Mouse (Mus musculus): Measurements from ENCODE around the gene Lrrc23. TPM values are rescaled to one million over a fixed set of nuclear protein-coding genes. Genes with fewer than 3 reads are reported as not detected.
"Not testable (repeated sequence)": the region's sequence is repeated elsewhere in the genome, so short reads cannot be mapped to it uniquely, and the experiment has no call there.

Gene Lrrc23
- total RNA-seq, 2 experiments from 2014 or later = not detected

DNA sequence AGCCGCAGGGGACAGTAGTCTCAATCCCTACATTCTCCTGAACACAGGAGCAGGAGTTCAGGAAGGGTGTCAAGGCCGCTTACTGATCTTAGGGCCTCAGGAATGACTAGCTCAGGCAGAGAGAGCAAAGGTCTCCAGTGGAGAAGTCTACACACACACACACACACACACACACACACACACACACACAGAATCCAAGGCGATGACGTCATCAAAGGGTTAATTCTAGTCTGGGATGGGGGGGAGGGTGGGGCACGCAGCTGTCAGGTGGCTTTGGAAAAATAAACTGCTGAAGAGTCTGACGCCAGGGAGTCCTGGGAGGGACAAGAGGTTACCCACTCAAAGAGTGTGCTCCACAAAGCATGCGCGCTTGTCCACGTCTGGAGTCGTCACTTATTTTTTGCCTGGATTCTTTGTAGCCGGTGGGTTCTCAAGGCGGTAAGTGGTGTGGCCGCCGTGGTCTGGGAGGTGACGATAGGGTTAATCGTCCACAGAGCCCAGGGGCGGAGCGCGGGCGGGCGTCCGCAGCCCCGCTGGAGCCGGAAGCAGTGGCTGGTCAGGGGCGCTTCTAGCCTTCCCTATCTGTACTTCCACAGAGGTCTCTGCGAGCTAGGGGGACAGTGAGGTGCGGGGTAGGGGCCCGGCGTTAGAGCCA lies 29.0 kb upstream of the Lrrc23 start, which contains the start of gene Spsb2:
TSS of gene Spsb2 (plus strand) at position 304 of the 655 bp plus-strand sequence.
- DNase-seq (ENCODE audit: low spot score) = peak; percentile 63
- intact Hi-C loops (cut with DNase I) = loop anchor here (2.0 kb wide), 1 partner anchor 38 kb away; no protein-coding TSS in a partner anchor

GRCm38 (mm10) chr6:124807986-124808357 lies 28.4 kb upstream of the Lrrc23 start:
- no peak for DNase-seq (ENCODE audit: low spot score)
- intact Hi-C loops (cut with DNase I) = loop anchor here (2.0 kb wide), 1 partner anchor 39 kb away; no protein-coding TSS in a partner anchor

DNA sequence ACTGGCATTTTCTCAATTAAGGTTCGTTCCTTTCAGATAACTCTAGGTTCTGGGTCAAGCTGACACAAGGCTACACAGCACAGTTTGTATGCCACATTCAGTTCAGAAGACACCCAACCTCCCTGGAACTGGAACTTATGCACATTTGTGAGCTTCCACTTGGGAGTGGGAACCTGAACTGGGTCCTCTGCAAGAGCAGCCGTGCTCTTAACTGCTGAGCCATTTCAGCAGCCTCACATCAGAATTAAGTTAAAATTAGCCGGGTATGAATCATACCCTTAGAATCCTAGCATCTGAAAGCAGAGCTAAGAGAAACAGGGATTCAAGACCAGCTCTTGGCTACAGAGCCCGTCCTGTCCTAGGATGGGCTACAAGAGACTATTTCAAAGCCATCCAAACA lies 27.8 kb upstream of the Lrrc23 start:
- DNase-seq (ENCODE audit: low spot score) = no peak
- intact Hi-C loops (cut with DNase I) = no loop called here

DNA sequence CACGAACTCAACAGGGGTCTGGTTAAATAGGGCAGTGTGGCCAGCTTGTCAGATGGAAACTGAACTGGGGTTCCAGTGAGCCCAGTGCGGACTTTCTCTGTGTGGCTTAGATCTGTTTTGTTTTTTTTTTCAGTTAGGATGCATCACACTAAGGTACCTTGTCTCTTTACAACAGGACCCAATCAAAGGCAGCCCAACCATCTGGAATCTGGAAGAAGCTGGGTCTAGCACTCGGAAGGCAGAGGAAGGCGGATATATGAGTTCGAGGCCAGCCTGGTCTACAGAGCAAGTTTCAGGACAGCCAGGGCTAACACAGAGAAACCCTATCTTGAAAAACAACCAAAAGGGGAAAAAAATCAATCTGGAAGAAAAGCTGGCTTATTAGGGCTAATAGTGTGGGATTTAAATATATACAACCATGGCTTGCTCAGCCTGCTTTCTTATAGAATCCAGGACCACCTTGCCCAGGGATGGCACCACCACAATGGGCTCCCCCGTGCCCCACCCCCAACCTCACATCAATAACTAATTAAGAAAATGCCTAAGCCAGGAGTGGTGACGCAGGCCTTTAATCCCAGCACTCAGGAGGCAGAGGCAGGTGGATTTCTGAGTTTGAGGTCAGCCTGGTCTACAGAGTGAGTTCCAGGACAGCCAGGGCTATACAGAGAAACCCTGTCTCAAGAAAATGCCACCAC lies 27.1 kb upstream of the Lrrc23 start:
- DNase-seq (ENCODE audit: low spot score) = no peak
- intact Hi-C loops (cut with DNase I) = no loop called here

- DNase-seq (ENCODE audit: low spot score) = peak; percentile 90
- intact Hi-C loops (cut with DNase I) = no loop called here
Measured at GRCm38 (mm10) chr6:124805341-124806321, 26.1 kb upstream of the Lrrc23 start.

DNA sequence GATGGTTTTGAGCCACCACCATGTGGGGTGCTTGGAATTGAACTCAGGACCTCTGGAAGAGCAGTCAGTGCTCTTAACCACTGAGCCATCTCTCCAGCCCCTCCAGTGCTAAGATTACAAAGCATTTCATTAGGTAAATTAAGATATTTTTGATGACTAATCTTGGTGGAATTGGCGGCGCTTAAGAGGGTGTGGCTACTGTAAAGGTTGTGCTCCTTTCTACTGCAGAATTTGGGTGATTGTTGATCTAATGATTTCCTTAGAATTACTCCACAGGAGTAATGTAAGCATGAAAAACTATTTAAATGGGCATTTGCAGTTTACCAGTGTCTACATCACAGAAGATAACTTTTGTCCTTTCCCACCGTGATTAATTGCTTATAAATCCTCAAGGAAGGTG lies 24.8 kb upstream of the Lrrc23 start:
- DNase-seq (ENCODE audit: low spot score) = no peak
- intact Hi-C loops (cut with DNase I) = no loop called here

GRCm38 (mm10) chr6:124803691-124804090 lies 24.2 kb upstream of the Lrrc23 start:
- DNase-seq (ENCODE audit: low spot score); intact Hi-C loops (cut with DNase I): not testable (repeated sequence)

DNA sequence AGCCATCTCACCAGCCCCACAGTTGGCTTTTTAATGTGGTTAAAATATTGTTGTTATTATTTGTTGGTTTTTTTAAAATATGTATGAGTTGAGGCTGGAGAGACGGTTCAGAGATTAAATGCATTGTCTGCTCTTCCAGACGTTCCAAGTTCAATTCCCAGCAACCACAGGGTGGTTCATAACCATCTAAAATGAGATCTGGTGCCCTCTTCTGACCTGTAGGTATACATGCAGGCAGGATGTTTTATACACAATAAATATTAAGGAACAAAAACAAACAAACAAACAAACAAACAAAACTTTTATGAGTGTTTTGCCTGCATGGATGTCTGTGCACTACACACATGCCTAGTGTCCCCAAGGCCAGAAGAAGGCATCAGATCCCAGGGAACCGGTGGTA lies 23.5 kb upstream of the Lrrc23 start:
- intact Hi-C loops (cut with DNase I) = no loop called here
- no peak for DNase-seq (ENCODE audit: low spot score)

DNA sequence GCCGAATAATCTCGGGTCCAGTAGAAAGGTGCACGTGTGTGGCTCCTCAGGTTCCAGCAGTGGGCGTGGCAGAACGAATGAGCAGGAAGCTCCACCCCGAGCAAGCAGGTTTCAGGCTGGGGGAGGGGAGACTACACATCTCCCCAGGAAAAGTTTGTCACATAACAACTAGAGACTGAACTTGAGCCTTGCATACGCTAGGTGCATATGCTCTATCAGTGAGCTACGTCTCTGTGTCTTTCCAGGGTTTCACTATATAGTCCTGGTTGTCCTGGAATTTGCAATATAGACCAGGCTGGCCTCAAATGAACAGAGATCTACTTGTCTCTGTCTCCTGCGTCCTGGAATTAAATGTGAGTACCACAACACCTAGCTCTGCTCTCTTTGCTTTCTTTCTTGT lies 22.9 kb upstream of the Lrrc23 start:
- intact Hi-C loops (cut with DNase I) = not testable (repeated sequence)

GRCm38 (mm10) chr6:124796200-124796599 lies 16.7 kb upstream of the Lrrc23 start:
- no peak for DNase-seq (ENCODE audit: low spot score)
- intact Hi-C loops (cut with DNase I) = no loop called here

More for the DNA sequence above, 22.9 kb upstream of the Lrrc23 start:
- DNase-seq (ENCODE audit: low spot score) = not testable (repeated sequence)

DNA sequence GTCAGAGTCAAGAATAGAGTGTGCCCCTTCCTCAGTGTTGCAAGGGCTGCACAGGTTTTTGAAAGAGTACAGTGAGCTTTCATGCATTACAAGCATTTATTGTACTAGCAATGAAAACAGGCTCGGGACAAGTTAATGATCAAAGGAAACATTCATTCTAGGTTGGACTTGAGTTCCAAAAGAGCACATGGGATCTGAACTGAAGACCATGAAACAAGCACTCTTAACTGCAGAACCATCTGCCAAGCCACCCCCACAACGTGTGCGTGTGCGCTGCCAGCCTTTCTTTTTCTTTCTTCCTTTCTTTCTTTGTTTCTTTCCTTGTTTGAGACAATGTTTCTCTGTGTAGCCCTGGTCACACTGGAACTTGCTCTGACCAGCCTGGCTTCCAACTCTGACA lies 16.3 kb upstream of the Lrrc23 start:
- intact Hi-C loops (cut with DNase I) = no loop called here

DNA sequence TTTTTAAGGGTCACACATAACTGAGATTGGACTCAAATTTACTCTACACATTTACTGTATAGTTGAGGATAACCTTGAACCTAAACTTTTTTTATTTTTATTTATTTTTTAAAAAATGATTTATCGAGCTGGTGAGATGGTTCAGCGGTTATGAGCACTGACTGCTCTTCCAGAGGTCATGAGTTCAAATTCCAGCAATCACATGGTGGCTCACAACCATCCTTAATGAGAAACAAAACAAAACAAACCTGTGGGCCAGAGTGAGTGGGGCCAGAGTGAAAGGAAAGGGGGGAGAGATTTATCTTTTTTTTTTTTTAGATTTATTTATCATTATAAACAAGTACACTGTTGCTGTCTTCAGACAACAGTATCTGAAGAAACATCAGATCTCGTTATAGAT lies 12.4 kb upstream of the Lrrc23 start:
- no peak for DNase-seq (ENCODE audit: low spot score)
- intact Hi-C loops (cut with DNase I) = no loop called here

More for the DNA sequence above, 16.3 kb upstream of the Lrrc23 start:
- no peak for DNase-seq (ENCODE audit: low spot score)

- DNase-seq (ENCODE audit: low spot score) = no peak
- intact Hi-C loops (cut with DNase I) = no loop called here
Measured at GRCm38 (mm10) chr6:124790121-124790520, 10.6 kb upstream of the Lrrc23 start.

DNA sequence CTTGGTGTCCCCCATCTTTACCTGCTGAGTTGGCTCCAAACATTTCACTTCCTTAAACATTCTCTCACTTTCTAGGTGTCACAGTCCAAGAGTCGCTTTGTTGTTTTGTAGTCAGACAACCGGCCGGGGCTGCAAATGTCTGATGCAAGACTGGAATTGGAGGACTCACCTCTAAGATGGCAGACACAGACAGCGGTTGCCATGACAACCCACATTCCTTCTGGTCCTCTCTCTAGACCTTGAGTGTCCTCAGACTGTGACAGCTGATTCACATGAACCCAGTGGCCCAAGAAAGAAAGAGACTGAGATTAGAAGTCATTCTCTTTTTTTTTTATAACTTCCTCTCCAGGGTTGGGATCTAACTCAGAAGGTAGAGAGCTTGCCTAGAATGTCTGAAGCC lies 10.0 kb upstream of the Lrrc23 start:
- intact Hi-C loops (cut with DNase I) = no loop called here
- DNase-seq (ENCODE audit: low spot score) = no peak

GRCm38 (mm10) chr6:124787722-124788121 lies 8.2 kb upstream of the Lrrc23 start:
- intact Hi-C loops (cut with DNase I) = no loop called here
- no peak for DNase-seq (ENCODE audit: low spot score)

- intact Hi-C loops (cut with DNase I) = no loop called here
- DNase-seq (ENCODE audit: low spot score) = no peak
Measured at GRCm38 (mm10) chr6:124786756-124787420, 7.4 kb upstream of the Lrrc23 start.

GRCm38 (mm10) chr6:124782436-124782835 lies 2.9 kb upstream of the Lrrc23 start:
- DNase-seq (ENCODE audit: low spot score) = no peak
- intact Hi-C loops (cut with DNase I) = no loop called here

- intact Hi-C loops (cut with DNase I) = no loop called here
- no peak for DNase-seq (ENCODE audit: low spot score)
Measured at GRCm38 (mm10) chr6:124780917-124781316, 1.4 kb upstream of the Lrrc23 start.

GRCm38 (mm10) chr6:124779984-124780416 lies 473 bp upstream of the Lrrc23 start:
- intact Hi-C loops (cut with DNase I) = no loop called here
- DNase-seq (ENCODE audit: low spot score) = no peak

- intact Hi-C loops (cut with DNase I) = no loop called here
- DNase-seq (ENCODE audit: low spot score) = no peak
Measured at GRCm38 (mm10) chr6:124770511-124770910, 9.0 kb downstream of the Lrrc23 start.

Measured in heart, postnatal 25 days (tissue).